Mouse (Mus musculus): ENCODE data around the gene Wdr83os.

The Wdr83os gene

DNA sequence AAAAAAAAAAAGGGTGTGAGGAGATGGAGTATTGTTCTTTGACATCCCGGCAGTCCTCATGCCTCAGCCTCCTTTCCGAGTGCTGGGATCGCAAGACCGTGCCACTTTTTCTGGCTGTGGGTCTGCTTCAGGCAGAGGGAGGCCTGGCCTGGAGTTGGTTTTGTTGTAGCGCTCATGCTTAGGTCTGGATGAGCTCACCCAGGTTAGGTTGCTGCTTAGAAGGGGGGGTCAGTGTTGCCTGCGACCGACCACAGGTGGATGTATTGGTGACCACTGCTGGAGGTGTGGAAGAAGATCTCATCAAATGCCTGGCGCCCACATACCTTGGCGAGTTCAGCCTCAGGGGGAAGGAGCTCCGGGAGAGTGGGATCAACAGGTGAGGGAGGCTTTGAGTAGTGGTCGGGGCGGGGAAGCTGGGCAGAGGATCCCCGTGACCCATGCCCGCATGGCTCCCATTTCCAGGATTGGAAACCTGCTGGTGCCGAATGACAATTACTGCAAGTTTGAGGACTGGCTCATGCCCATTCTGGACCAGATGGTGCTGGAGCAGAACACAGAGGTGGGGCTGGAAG lies 7.4 kb upstream of the Wdr83os start:
- no peak for DNase-seq

DNA sequence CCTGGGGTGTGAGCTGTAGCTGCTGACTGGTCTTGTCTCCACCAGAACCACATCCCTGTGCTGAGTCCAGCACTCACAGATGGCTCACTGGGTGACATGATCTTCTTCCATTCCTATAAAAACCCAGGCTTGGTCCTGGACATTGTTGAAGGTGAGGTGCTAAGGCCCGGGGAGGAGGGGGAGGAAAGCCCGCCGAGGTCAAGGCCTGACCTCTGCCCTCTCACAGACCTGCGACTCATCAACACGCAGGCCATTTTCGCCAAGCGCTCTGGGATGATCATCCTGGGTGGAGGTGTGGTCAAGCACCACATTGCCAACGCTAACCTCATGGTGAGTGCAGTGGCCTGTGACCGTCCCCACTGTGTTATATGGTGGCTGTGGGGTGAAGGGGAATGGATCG lies 6.4 kb upstream of the Wdr83os start:
- DNase-seq = no peak

DNA sequence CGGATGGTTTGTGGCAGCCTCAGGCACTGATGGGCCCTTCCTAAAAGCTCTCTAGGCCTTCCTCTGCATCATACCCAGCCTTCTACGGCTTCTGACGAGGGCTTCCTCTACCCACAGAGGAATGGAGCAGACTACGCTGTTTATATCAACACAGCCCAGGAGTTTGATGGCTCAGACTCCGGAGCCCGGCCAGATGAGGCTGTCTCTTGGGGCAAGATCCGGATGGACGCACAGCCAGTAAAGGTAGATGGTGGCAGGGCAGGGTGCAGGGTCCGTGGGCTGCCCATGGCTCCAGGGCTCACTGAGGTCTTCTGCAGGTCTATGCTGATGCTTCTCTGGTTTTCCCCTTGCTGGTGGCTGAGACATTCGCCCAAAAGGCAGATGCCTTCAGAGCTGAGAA lies 5.9 kb upstream of the Wdr83os start:
- DNase-seq = no peak

DNA sequence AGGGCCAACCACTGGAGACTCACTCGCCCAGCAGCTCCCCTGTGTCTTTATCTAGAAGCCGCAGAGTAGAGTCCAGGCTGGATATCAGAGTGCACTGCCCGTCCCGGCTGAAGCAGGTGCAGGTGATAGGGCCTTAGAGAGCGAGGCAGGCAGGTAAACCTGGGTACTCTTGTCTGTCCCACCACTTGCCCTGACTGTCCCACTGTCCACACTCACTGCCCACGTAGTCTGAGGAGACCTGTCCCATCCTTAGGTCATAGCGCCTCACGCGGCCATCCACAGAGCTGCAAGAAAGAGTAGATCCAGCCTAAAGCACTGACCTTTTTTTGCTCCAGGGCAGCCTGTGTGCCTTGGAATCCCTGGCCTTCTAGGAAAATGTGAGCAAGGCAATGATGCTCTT lies 4.5 kb upstream of the Wdr83os start:
- no peak for DNase-seq

DNA sequence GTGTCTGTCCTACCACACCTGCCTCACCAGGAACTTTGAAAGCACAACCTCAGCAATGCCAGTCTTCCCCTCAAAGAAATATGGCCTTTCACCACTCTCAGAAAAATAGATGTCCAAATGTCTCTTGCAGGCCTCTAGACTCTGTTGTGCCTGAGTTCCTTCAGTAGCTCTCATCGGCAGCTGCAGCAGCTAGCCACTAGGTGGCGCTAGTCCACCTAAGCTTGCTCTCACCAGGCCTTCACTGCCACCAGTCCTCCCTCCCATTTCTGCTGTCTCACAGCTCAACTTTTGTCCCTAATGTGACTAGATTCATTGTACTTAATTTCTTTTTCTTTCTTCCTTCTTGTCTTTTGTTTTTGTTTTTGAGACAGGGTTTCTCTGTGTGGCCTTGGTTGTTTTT lies 3.5 kb upstream of the Wdr83os start:
- DNase-seq = peak; percentile 82

DNA sequence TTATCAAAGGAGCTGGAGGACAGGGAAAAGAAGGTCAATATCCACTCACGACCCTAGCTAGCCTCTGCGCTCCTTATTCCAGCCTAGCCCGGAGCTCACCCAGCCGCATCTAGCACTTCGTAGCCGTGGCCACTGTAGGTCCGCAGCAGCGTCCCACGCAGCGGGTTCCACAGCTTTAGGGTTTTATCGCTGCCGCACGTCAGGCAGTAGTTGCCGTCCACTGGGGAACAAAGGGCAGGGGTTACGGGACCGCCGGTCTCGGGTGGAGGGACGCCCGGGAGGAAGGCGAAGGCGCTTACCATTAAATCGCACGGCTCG lies 367 bp upstream of the Wdr83os start:
- peak; percentile 64 for DNase-seq

DNA sequence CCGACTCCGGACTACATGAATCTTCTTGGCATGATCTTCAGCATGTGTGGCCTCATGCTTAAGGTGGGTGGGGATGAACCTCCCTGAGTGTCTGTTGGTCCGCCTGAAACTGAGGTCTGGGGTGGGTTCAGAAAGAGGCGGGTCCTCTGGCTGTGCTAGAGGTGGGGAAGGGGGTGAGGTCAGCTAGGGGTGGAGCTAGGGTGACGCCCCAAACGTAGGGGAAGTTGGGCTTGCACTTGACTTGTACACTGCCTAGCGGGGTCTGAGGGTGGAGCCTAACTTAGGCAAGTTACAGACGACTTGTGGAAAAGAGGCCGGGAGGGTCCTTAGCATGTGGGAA lies 646 bp downstream of the Wdr83os start, which contains the start of gene Wdr83:
TSS of gene Wdr83 (minus strand) at position 91 of the 340 bp plus-strand sequence.
- DNase-seq = peak; percentile 73

DNA sequence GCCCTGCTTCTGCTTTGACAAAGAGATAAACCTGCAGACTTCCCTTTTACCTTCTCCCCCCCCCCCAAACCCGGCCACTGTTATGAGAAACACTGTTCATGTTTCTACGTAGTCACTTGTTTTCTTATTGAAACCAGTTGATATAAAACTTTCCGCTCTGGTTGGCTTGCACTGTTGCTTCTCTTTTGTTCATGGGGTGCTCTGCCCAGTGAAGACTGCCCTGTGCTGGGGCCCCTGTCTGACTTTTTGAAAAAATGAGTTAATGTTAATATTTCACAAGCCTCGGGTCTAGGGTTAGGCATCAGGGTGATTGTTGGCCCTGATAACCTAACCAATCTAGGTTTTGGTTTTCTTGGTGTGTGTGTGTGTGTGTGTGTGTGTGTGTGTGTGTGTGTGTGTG lies 1.6 kb downstream of the Wdr83os start:
- DNase-seq = peak; percentile 4

DNA sequence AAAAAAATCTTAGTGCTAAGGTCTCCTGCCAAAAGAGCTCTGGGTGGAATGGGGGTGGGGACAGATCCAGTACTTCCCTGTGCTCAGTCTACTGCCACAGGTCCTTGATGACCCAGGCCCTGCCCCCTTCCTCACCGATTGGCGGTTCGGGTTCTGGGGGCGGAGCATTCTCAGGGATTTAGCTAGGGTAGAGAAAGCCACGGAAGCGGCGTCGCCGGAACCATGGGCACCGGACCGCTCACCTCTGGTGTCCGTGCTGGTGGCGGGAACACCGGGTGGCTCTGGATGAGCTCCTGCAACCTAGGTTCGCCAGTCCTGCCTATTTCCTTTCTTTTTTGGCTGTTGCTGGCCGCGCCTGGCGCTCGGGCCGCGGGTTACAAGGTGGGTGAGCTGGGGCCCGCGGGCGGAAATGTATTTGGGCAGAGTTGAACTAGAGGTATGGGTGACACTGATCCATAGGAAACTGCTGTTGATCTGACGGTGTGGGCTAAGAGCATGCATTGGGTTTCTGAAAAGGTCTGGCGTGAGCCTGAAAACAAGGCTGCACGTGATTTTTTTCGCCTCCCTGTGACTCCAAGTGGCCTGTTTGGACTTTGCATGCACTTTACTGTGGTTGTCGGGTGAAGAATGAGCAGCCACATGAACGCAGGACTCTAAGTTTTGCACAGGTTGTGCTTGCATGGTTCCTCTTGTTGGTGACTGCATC lies 2.7 kb downstream of the Wdr83os start, which contains the start of gene Man2b1:
TSS of gene Man2b1 (plus strand) at position 163 of the 706 bp plus-strand sequence.
- peak; percentile 88 for DNase-seq

DNA sequence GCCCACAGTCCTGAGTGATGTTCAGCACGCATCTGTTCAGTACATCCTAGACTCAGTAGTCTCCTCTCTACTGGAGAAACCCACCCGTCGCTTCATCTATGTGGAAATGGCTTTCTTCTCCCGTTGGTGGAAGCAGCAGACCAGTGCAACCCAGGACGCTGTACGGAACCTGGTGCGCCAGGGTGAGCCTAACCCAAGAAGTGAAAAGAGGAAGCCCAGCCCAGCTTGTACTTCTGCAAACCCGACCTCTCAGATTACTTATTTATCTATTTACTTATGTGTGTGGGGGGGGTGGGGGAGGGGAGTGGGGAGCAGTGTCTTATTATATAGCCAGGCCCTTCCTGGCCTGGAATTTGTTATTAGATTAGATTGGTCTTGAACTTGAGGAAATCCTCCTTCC lies 4.1 kb downstream of the Wdr83os start:
- no peak for DNase-seq

DNA sequence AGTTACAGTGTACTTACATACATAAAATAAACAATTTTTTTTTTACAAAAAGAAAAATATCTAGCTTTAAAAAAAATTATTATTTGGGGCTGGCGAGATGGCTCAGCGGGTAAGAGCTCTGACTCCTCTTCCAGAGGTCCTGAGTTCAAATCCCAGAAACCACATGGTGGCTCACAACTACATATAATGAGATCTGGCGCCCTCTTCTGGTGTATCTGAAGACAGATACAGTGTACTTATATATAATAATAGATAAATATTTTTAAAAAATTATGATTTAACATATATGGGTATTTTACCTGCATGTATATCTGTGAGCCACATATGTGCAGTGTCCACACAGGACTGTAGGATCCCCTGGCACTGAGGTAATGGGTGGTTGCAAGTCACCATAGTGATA lies 5.7 kb downstream of the Wdr83os start:
- peak; percentile 36 for DNase-seq

DNA sequence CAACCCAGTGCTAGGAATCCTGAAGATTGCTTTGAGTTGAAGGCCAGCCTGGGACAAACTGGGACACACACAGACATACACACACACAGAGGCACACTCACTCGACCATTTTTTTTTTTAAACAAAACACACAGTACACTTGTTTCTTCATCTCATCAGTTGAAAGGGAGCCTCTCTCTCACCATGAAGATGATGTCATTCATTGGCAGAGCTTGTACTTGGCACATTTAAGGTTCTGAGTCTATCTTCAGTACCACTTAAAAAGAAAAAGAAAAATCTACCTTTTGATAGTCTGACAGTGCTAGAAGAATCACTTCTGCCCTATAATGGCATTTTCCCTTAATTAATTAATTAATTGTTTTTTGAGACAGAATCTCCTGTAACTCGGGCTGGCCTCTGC lies 8.2 kb downstream of the Wdr83os start:
- DNase-seq = no peak

DNA sequence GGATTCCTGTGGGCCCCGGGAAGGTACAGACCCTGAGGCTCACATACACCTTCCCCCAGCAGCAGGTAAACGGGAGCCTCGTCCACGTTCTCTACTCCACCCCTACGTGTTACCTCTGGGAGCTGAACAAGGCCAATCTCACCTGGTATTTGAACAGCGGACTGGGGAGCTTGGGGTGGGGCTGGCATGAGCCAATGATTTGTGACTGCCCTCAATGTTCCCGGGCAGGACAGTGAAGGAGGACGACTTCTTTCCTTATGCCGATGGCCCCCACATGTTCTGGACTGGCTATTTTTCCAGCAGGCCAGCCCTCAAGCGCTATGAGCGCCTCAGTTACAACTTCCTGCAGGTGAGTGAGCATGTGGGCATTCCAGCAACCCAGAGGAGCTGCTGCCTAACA lies 10.3 kb downstream of the Wdr83os start:
- DNase-seq = no peak

DNA sequence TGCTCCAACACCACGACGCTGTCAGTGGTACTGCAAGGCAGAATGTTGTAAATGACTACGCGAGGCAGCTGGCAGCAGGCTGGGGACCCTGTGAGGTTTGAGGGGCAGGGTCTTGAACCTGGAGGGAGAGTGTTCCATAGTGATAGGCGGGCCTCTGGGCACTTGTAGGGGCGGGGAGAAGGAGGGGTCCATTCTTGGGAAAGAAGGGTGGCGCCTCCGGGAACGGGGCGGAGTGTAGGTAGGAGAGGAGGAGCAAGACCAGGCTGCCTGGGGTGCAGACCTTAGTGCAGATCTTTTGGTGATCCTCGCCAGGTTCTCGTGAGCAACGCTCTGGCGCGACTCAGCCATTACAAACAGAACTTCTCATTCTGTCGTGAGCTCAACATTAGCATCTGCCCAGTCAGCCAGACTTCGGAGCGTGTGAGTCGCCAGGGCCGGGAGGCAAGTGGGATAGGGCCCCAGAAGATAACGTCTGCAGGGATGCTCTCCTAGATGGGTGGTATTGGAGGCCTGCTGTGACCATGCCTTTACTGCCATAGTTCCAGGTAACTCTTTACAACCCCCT lies 11.1 kb downstream of the Wdr83os start:
- no peak for DNase-seq

DNA sequence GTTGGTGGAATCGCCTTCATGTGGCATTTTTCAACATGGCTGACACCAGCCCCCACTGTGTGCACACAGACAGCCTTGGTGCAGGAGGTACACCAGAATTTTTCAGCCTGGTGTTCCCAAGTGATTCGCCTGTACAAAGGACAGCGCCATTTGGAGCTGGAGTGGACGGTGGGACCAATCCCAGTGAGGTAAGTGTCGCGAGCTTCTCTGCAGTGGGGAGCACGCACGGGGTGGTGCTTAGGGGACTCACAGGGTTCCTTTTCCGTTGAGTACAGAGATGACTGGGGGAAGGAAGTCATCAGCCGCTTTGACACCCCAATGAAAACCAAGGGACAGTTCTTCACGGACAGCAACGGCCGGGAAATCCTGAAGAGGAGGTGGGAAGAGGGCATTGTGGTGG lies 14.5 kb downstream of the Wdr83os start:
- DNase-seq = no peak

DNA sequence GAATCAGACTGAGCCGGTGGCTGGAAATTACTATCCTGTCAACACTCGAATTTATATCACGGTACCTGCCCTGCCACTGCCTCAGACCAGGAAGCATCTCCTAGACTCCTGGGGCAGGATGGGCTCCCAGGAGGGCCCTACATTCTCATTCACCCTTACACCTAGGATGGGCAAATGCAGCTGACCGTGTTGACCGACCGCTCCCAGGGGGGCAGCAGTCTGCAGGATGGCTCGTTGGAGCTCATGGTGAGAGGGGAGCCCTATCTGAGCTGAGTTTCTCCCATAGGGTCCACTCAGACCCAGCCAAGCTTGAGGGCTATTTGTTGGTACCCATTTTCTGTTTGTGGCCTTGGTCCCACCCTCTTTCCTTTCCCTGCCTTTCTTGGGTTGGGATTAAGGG lies 15.0 kb downstream of the Wdr83os start:
- DNase-seq = no peak

DNA sequence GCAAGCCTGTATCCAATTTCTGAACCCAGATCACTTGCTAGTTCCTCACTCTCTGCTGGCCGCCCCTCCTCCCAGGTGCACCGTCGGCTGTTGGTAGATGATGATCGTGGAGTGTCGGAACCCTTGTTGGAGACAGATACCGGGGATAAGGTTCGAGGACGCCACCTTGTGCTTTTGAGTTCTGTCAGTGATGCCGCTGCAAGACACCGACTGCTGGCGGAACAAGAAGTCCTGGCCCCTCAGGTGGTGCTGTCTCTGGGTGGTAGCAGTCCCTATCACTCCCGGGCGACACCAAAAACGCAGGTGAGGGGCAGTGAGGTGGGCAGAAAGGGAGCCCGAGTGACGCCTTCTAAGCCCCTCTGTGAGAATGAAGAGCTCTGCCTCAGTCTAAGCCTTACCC lies 15.7 kb downstream of the Wdr83os start:
- DNase-seq = no peak

DNA sequence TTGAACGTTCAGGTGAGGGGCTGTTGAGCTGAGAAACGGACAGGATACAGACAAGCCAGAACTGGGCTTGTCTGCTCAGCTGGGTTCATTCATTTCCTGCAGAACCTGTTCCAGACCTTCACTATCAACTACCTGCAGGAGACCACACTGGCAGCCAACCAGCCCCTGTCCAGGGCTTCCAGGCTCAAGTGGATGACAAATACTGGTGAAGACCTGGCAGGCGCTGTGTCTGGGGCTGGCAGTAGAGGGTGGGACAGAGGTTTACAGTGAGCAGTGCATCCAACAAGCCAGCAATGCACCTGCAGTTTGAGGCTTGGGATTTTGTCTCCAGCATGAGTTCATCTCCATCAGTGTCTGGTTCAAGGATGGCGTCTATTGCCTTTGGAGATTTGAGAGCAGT lies 16.3 kb downstream of the Wdr83os start:
- DNase-seq = no peak

DNA sequence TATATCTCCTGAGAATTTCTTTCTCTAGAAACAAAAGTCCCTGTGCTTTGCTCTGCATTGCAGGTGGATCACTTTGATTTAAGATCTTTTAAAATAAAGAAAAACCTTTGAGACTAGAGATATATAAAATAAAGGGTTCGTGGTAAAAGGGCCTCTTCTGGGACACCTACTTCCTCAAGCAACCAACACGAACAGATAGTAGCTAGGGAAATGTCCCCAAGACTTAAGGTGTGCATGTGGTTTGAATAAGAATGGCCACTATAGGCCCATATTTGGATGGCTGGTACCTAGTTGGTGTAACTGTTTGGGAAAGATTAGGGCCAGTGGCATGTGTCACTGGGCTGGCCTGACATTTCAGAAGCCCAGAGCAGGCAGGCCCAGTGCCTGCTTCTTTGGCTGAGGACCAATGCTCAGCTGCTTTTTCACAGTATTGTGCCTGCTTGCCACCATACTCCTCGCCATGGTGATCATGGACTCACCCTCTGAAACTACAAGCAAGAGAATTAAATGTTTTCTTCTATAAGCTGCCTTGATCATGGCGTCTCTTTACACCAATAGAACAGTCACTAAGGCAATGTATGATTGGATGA lies 19.6 kb downstream of the Wdr83os start:
- DNase-seq = no peak

DNA sequence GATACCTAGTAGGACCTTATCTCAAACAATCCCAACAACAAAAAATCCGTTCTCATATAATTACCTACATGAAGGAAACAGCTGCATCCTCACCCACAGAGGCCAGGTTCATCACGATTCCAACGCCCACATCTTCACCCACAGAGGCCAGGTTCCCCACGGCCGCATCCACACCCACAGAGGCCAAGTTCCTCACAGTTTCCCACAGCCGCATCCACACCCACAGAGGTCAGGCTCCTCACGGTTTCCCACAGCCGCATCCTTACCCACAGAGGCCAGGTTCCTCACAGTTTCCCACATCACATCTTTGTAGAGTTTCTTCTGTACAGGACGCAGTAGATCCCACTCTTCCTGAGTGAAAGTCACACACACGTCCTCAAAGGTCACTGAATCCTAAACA lies 32.7 kb downstream of the Wdr83os start:
- DNase-seq = no peak

DNA sequence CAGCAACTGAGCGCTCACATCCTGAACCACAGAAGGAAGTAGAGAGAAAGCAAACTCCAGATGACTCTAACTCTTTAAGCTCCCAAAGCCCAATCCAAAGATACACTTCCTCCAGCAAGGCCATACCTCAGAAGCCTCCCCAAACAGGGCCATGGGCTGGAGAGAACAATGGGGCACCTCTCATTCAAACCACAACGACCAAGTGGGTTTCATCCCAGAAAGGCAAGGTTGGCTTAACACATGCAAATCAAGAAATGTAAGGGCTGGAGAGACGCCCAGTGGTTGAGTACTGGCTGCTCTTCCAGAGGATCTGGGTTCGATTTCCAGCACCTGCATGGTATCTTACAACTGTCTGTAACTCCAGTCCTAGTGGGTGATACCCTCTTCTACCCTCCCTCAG lies 35.0 kb downstream of the Wdr83os start:
- DNase-seq = no peak

DNA sequence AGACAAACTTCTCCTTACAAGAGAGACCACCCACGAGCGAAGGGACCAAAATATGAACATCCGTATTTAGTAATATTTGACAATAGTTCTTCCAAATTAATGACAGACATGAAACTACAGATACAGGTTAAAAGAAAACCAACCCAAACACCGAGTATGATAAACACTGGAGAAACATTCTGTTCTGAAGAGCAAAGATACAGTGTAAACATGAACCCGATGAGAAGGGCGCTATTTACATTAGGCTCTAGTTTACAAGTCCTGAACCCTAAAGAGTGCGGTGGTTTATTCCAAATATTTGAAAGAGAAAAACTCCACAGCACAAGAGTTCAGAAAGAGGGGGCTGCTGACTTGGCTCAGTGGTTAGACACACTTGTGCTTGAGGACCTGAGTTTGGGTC lies 36.4 kb downstream of the Wdr83os start:
- DNase-seq = no peak

DNA sequence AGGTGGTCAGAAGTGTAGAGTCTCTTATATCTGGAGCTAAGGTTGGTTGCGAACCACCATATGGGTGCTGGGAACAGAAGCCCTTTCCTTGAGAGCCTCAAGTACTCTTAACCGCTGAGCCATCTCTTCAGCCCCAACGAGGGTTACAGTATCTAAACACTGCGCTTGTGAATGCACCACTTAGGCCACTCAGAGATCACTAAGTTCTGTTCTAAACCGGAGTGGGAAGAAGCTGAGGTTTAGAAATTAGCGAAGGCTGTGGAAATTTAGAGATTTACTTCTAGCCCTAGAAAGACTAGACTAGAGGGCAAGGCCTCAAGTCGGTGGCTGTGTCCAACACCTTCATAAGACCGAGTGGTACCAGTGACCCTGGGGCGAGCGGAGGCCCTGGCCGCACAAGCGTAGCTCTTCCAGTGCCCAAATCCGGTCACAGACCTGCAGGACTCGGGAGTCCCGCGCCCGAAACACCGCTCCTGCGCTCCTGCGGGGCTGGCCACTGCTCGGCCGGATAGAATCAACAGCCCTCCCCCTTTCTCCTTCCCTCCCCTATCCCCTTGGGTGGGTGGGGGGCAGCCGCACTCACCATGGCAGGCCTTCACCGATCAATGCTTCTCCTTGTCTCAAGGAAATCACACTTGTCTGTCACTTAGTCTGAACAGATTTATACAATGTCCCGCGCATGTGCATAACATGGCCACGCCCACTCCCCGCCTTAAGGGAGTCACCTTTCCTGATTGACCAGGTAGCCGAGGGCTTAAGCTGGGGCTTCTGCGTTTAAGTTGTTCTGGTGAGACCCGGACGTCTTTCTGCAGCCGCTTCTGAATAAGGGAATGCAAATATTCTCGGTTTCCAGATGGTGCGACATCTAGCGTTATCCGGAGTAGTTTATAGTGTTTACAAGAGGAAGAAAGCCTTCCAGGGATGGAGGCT lies 38.8 kb downstream of the Wdr83os start:
- DNase-seq = peak; percentile 42

All from thymus, postnatal 4 days (tissue).